Mouse (Mus musculus) ES-Bruce4 (cell line): ENCODE data around the gene Fmo2. TPM values are rescaled to one million over a fixed set of nuclear protein-coding genes. Genes with fewer than 3 reads are reported as not detected.

Experiments
- H3K27ac ChIP-seq: 2 replicates; pipeline ENCODE4 v1.5.1; 2012; ENCODE audit warnings: low read length, inconsistent platforms; ENCODE audit not compliant: insufficient read depth
- H3K27me3 ChIP-seq: 2 replicates; pipeline ENCODE4 v1.6.1; 2012; ENCODE audit warnings: mild to moderate bottlenecking, low read length, inconsistent platforms; ENCODE audit not compliant: control insufficient read depth, poor library complexity, insufficient read depth, severe bottlenecking
- H3K36me3 ChIP-seq: 2 replicates; pipeline ENCODE4 v1.6.1; 2012; ENCODE audit warnings: inconsistent platforms, mild to moderate bottlenecking, low read length, moderate library complexity; ENCODE audit not compliant: control insufficient read depth, poor library complexity, insufficient read depth, severe bottlenecking
- H3K4me1 ChIP-seq: one replicate; pipeline ENCODE4 v1.8.1; 2011; ENCODE audit warnings: low read length; ENCODE audit not compliant: control insufficient read depth, insufficient read depth
- H3K4me3 ChIP-seq: 2 replicates; pipeline ENCODE4 v1.5.1; 2011; ENCODE audit warnings: low read depth, mild to moderate bottlenecking, low read length
- H3K9ac ChIP-seq: 2 replicates; pipeline ENCODE4 v1.6.1; 2012; ENCODE audit warnings: low read depth, mild to moderate bottlenecking, inconsistent platforms; ENCODE audit not compliant: poor library complexity, severe bottlenecking
- H3K9me3 ChIP-seq: replicated peaks from 2 replicates; pipeline ENCODE4 v1.6.1; 2012; ENCODE audit warnings: mild to moderate bottlenecking, low read length, inconsistent platforms; ENCODE audit not compliant: control insufficient read depth, poor library complexity, insufficient read depth, severe bottlenecking
- CTCF ChIP-seq: IDR thresholded peaks from one replicate; pipeline ENCODE4 v1.8.1; 2011; ENCODE audit warnings: low read depth, low read length
- EP300 ChIP-seq: IDR thresholded peaks from 2 replicates; pipeline ENCODE4 v1.6.1; 2011; ENCODE audit warnings: low read depth, low read length; ENCODE audit not compliant: insufficient read depth
- POLR2A ChIP-seq: IDR thresholded peaks from one replicate; pipeline ENCODE4 v1.8.1; 2011; ENCODE audit warnings: low read length; ENCODE audit not compliant: insufficient read depth
- polyA plus RNA-seq: library from polyadenylated mRNA; stranded (reverse); fragments of >200 nt; gene quantifications from 2 replicates; pipeline ENCODE4 v1.2.4, GENCODE M21; 2011; ENCODE audit warnings: low read depth; ENCODE audit not compliant: missing spikeins, insufficient read depth, insufficient read length

The Fmo2 gene
- polyA plus RNA-seq, 1 experiment: not detected

DNA sequence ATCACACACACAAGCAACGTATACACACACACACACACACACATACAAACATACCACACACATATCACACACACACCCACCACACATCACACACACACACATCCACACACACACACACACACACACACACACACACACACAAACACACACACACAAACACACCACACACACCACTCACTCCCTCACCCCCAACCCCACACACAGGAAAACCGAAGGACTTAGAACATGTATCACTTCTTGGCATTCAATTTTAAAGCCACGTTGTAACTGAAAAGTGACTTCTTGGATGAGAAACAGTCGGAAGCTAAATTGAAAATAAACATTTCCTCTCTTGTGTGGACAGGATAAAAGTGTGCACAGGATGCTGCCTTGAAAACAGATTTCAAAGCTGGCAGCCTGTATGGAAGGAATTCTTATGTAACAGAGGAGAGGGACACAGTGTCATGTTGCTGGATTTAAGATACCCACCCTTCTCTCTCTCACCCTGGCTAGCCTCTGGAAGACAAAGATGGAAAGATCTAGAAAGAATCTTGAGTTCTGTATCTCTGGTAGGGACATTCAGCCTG, 32.9 kb upstream of the Fmo2 start:
- Histone ChIP-seq H3K27ac (no peak overlapping the region), H3K9ac (no peak overlapping the region), H3K36me3 (no peaks in the 10 kb centered on the region), H3K27me3 (no peaks in the 10 kb centered on the region), H3K4me3 (no peak overlapping the region), H3K4me1 (no peaks in the 10 kb centered on the region), H3K9me3 (no peaks in the 10 kb centered on the region)
- TF ChIP-seq EP300: no peak
- no peak for TF ChIP-seq CTCF
- no peak for TF ChIP-seq POLR2A

DNA sequence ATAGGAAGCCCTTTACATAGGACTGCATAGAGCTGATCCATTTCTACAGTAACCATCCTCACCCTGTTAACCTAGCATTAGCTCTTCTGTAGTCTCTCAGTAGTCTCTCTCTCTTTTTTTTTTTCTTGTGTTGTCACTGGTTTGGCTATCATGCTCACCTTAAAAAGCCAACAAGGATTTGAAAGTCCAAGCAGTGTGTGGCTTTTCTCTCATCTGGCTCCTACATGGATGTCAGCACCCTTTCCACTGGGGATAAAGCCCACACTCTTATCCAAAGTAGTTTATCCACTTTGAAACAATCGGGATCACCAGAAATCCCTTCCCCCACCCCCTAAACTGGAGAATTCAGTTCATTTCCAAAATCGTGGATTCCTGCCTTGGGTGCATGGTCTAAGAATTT, 32.1 kb upstream of the Fmo2 start:
- Histone ChIP-seq H3K4me1 (no peaks in the 10 kb centered on the region), H3K9me3 (no peaks in the 10 kb centered on the region), H3K36me3 (no peaks in the 10 kb centered on the region), H3K27ac (no peak overlapping the region), H3K27me3 (no peaks in the 10 kb centered on the region), H3K9ac (no peak overlapping the region), H3K4me3 (no peak overlapping the region)
- no peak for TF ChIP-seq POLR2A
- TF ChIP-seq EP300: no peak
- no peak for TF ChIP-seq CTCF

DNA sequence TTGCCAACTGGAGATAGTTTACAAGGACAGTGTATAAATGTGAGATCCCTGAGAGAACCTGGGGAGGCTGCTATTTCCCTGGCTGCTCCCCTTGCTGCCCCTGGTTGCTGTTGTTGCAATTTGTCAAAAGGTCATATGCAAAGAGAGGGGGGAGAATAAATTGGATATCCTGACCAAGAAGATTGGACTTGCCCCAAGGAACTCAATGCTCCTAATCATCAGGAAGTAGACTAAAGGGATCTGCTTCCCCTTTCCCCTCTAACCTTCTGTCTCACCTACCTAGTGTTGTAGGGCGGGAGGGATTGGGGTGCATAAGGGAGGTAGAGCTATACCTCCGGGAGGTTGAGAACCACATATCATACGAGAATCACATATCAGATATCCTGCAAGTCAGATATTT, 30.6 kb upstream of the Fmo2 start:
- Histone ChIP-seq H3K9me3 (no peaks in the 10 kb centered on the region), H3K9ac (no peak overlapping the region), H3K4me3 (no peak overlapping the region), H3K27me3 (no peaks in the 10 kb centered on the region), H3K4me1 (no peaks in the 10 kb centered on the region), H3K36me3 (no peaks in the 10 kb centered on the region), H3K27ac (no peak overlapping the region)
- no peak for TF ChIP-seq CTCF
- no peak for TF ChIP-seq EP300
- TF ChIP-seq POLR2A: no peak

DNA sequence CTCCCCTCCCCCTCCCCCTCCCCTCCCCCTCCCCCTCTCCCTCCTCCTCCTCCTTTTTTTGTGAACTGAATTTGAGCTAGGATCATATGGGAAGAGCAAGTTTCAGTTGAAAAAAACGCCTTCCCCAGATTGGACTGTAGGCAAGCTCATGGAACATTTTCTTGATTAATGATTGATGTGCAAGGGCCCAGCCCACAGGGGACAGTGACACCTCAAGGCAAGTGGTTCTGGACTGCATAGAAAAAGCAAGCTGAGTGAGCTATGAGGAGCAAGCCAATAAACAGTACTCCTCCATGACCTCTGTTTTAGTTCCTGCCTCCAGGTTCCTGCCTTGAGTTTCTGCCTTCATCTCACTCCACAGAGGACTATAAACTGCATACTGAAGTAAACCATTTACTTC, 26.6 kb upstream of the Fmo2 start:
- Histone ChIP-seq H3K27ac (no peak overlapping the region), H3K4me1 (no peaks in the 10 kb centered on the region), H3K27me3 (no peaks in the 10 kb centered on the region), H3K4me3 (no peak overlapping the region), H3K36me3 (no peaks in the 10 kb centered on the region), H3K9ac (no peak overlapping the region), H3K9me3 (no peaks in the 10 kb centered on the region)
- TF ChIP-seq EP300 (no peak), CTCF (no peak), POLR2A (no peak)

DNA sequence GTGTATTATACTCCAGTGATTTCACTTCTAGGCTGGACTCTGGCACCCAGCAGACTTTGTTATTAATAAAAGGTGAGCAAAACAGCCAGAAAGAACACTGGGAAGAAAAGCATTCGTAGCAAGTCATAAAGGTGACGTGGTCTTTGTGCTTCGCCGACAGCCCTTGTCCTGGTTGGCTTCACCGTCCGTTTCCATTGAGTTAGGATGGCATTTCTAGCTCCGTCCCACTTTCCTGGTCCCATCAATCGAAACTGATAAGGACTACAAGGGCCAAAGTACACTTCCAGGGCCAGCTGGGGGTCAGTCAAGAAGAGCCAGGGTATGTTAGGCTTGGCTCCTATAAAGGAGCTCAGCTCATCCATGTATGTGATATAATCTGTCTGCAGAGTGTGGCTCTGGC, 18.1 kb upstream of the Fmo2 start:
- no peak for TF ChIP-seq EP300
- no peak for TF ChIP-seq POLR2A
- no peak for TF ChIP-seq CTCF
- Histone ChIP-seq H3K36me3 (no peaks in the 10 kb centered on the region), H3K9ac (no peak overlapping the region), H3K9me3 (no peaks in the 10 kb centered on the region), H3K4me3 (no peak overlapping the region), H3K27ac (no peak overlapping the region), H3K27me3 (no peaks in the 10 kb centered on the region), H3K4me1 (no peaks in the 10 kb centered on the region)

DNA sequence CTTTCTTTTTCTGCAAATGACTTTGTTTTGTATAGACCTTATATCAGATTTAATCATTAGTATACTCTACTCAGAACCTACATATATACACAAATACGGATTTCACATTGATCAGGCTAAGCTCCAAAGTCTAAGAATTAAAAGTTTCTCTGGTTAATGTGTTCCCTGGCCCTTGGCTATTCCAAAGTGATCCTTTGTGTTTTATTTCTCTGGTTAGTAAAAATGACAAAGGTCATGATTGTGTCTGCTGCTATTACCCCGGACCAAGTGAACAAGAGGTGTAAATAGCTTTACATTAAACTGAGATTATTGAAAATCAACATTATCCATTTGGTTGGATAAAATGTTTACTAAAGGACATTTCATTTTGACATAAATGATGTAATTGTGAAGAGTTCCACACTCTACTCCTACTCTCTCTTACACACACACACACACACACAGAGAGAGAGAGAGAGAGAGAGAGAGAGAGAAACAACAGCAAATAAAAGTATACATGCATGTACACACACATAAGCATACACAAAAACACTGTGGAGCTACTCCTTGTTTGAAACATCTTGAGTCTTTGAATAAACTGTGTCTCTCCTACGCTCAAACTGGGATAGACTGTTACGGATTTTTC, 16.5 kb upstream of the Fmo2 start:
- no peaks in the 10 kb centered on the region for H3K36me3 ChIP-seq
- H3K27ac ChIP-seq: no peak overlapping the region
- no peak overlapping the region for H3K9ac ChIP-seq
- no peaks in the 10 kb centered on the region for H3K9me3 ChIP-seq
- H3K4me3 ChIP-seq: no peak overlapping the region
- H3K27me3 ChIP-seq: no peaks in the 10 kb centered on the region
- TF ChIP-seq EP300 (no peak), CTCF (no peak), POLR2A (no peak)
- H3K4me1 ChIP-seq: no peaks in the 10 kb centered on the region
